Mouse (Mus musculus) heart, adult 2 months (tissue): ENCODE results near the gene Ptpru. TPM values are rescaled to one million over a fixed set of nuclear protein-coding genes. Genes with fewer than 3 reads are reported as not detected.

Experiments
- DNase-seq, 2 experiments: peaks; one replicate each; pipeline ENCODE4 v3.0.0; 2021
- H3K27ac ChIP-seq: fragments of 200-600 bp; 2 replicates; pipeline ENCODE4 v1.8.1; 2022
- H3K27me3 ChIP-seq: fragments of 200-500 bp; 2 replicates; pipeline ENCODE4 v1.6.1; 2012; ENCODE audit warnings: mild to moderate bottlenecking, low read length, inconsistent platforms, mixed read lengths; ENCODE audit not compliant: control insufficient read depth, insufficient read depth
- H3K36me3 ChIP-seq: fragments of 200-500 bp; 2 replicates; pipeline ENCODE4 v1.6.1; 2012; ENCODE audit warnings: low read length, inconsistent platforms; ENCODE audit not compliant: control insufficient read depth, insufficient read depth
- H3K4me1 ChIP-seq: fragments of 200-500 bp; 2 replicates; pipeline ENCODE4 v1.6.1; 2011; ENCODE audit warnings: low read length; ENCODE audit not compliant: control insufficient read depth, insufficient read depth
- H3K4me3 ChIP-seq: fragments of 200-600 bp; 2 replicates; pipeline ENCODE4 v1.8.1; 2022
- H3K79me2 ChIP-seq: fragments of 200-500 bp; replicated peaks from 2 replicates; pipeline ENCODE4 v1.6.1; 2012; ENCODE audit warnings: mild to moderate bottlenecking, inconsistent platforms, low read length, moderate library complexity, mixed read lengths; ENCODE audit not compliant: control insufficient read depth, insufficient read depth
- H3K9ac ChIP-seq: fragments of 200-500 bp; 2 replicates; pipeline ENCODE4 v1.6.1; 2012; ENCODE audit warnings: low read depth, mild to moderate bottlenecking, control low read depth, inconsistent platforms, low read length, mixed read lengths
- CTCF ChIP-seq: fragments of 200-600 bp; IDR thresholded peaks from 2 replicates; pipeline ENCODE4 v1.8.1; 2022; ENCODE audit warnings: antibody characterized with exemption, mild to moderate bottlenecking, moderate library complexity
- EP300 ChIP-seq: fragments of 200-500 bp; IDR thresholded peaks from 2 replicates; pipeline ENCODE4 v1.6.1; 2011; ENCODE audit warnings: low read depth, low read length, control low read depth; ENCODE audit not compliant: insufficient read depth
- POLR2A ChIP-seq: fragments of 200-500 bp; IDR thresholded peaks from 2 replicates; pipeline ENCODE4 v1.6.1; 2011; ENCODE audit warnings: mild to moderate bottlenecking, low read depth, low read length, control low read depth; ENCODE audit not compliant: insufficient read depth
- WGBS: fragments of 180-500 bp; shearing (Covaris S2); methylation state at CpG from one replicate; pipeline ENCODE4 v1.1.7; 2018; 5-methylcytosine and 5-hydroxymethylcytosine counted together
- intact Hi-C: fragments of 180-260 bp; cut with DNase I; formaldehyde crosslinking; loops from one replicate; pipeline ENCODE4 v1.15.1; 2025
- polyA plus RNA-seq: library from polyadenylated mRNA; depleted of rRNA; stranded (reverse); fragments of >200 nt; gene quantifications from 2 replicates; pipeline ENCODE4 v1.2.3, GENCODE M21; 2012
- total RNA-seq, 2 experiments: library from RNA; stranded (reverse); gene quantifications; 2 replicates each; pipeline ENCODE4 v1.2.3; 2021

Ptpru gene
- total and polyA plus RNA-seq, 3 experiments: 4.2 to 5.7 (median 4.3) TPM

DNA sequence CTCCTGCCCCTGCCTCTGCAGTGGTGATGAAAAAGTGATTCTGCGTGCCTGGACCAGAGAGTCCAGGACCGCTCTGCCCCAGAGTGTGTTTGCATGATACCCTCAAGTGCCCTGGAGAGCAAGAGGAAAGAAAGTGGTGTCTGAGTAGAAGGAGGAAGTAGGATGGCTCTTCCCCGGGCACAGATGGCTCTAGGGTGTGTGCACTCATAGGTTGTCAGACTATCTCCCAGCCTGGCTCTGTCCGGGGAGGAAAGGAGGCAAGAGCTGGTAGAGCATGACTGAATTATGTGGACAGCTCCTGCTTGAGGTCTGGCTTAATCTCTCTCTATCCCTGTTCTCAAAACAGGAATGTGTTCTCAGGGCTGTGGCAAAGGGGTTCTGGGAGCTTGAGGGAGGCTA lies 23.3 kb upstream of the Ptpru start:
- Histone ChIP-seq H3K4me1 (no peaks in the 10 kb centered on the region; the same call in 1 of the 2 replicates), H3K4me3 (no peak overlapping the region), H3K79me2 (no peaks in the 10 kb centered on the region), H3K27ac (no peak overlapping the region), H3K27me3 (no peaks in the 10 kb centered on the region), H3K36me3 (no peaks in the 10 kb centered on the region), H3K9ac (no peak overlapping the region)
- intact Hi-C loops: loop anchor here (2.0 to 5.0 kb wide), 4 partner anchors 117 to 316 kb away; no protein-coding TSS in a partner anchor
- TF ChIP-seq CTCF (no peak), POLR2A (no peak), EP300 (no peak)
- 67% methylated on average over 4 of the region's 4 CpGs for WGBS
- peak in 1 of 2 experiments; percentile 30 for DNase-seq

DNA sequence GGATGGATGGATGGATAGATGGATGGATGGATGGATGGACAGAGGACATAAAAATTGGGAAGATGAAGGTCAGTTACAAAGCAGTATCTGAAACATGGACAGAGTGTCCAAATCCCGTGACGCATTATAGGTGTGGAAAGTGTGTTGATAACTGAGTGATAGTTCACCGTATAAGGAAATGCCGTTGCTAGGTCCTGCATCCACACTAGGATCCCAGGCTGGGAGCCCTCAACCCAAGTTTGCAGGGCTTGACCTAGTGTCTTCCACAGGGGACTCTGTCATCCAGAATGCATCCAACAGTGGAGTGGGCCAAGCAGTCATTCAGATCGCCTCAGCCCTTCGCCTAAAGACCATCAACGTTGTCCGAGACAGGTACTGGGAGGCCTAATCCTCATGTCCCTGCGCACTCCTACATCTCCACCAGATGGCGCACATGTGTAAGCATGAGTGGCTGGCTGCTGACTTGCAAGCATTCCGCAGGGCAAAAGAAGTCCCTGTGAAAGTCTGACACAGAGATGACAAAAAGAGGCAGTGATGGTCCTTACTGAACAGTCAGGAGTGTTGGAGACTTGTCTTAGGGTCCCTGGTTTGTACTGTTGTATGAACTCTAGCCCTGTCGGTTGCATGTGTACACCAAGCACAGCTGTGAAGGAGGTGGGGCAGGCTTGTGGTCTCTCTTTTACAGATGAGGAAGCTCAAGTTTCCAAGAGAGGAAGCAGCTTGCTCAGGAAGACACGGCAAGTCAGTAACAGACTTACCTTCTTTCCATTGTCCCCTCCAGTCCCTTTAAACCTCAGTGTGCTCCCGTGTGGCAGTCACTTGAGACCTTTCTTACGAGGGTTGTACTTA lies 22.6 kb upstream of the Ptpru start:
- DNase-seq: peak; percentile 80 to 85
- Histone ChIP-seq H3K36me3 (no peaks in the 10 kb centered on the region), H3K9ac (no peak overlapping the region), H3K4me1 (peaks cover 2% of the 10 kb centered on the region), H3K79me2 (no peaks in the 10 kb centered on the region), H3K27me3 (no peaks in the 10 kb centered on the region), H3K27ac (no peak overlapping the region), H3K4me3 (no peak overlapping the region)
- intact Hi-C loops: loop anchor here (2.0 to 5.0 kb wide), 4 partner anchors 118 to 317 kb away; no protein-coding TSS in a partner anchor
- no peak; the same call in none of the 2 replicates for TF ChIP-seq CTCF
- peak; percentile 93 for TF ChIP-seq EP300
- TF ChIP-seq POLR2A: no peak
- 38% methylated on average over 15 of the region's 15 CpGs for WGBS

DNA sequence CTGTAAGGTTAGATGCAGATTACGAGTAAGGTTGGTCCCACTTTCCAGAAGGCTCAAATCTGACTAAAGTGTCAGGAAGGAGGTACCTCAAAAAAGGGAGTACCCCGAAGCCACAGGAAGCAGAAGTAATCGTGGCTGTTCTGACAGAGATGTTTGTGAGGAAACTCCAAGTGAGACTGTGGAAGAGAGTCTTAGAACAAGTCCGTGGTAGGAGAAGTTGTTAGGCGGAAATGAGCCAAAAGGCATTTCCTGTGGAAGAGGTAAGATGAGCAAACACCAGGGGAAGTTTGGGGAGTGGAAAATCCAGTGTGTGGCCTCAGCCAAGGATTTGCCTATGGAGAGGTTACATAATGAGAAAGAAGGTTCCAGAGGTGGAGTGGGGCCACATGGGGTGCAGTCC lies 16.9 kb upstream of the Ptpru start:
- no peak overlapping the region for H3K4me3 ChIP-seq
- 0 out of 2 replicates have a peak, but pooled peaks cover 3% of the 10 kb centered on the region for H3K36me3 ChIP-seq
- H3K27me3 ChIP-seq: no peaks in the 10 kb centered on the region
- TF ChIP-seq EP300: no peak
- TF ChIP-seq POLR2A: no peak
- TF ChIP-seq CTCF: no peak
- H3K27ac ChIP-seq: no peak overlapping the region
- WGBS: 43% methylated on average over 5 of the region's 5 CpGs
- H3K4me1 ChIP-seq: peaks cover 5% of the 10 kb centered on the region
- DNase-seq: no peak
- intact Hi-C loops: no loop called here
- H3K9ac ChIP-seq: no peak overlapping the region
- H3K79me2 ChIP-seq: no peaks in the 10 kb centered on the region

DNA sequence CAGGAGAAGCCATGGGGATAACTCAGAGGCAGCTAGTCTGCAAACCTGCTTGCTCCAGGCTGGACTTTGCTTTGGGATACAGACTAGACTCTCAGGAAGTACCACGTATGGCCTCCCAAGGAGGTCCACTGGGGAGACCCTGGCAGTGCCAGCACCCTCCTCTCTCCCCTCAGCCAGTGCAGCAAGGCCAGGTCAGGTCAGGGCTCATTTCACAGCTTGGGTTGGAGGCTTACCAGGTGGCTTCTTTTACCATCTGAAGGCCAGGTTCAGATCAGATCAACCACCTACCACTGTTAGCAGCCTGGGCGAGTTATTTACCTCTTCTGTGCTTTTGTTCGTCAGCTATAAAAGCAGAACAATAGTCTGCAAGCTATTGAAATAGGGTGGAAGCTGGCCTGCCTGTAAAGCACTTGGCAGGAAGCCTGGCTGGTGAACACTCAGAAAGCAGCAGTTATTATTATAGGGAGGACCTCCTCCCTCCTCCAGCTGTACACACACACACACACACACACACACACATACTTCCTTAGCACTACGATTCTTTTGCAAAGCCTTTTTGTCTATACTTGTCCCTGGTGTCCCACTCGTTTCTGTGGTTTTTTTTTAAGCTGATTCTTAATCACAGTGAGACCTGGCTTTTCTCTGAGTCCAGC lies 12.0 kb upstream of the Ptpru start:
- H3K9ac ChIP-seq: peak overlapping the region; percentile 20; the same call in 1 of the 2 replicates
- peaks cover 5% of the 10 kb centered on the region for H3K4me1 ChIP-seq
- 4% methylated on average over 5 of the region's 5 CpGs for WGBS
- H3K79me2 ChIP-seq: no peaks in the 10 kb centered on the region
- no peak overlapping the region for H3K4me3 ChIP-seq
- TF ChIP-seq EP300 (no peak), POLR2A (0 out of 2 replicates have a peak, but pooled peaks have one; percentile 33)
- no peaks in the 10 kb centered on the region for H3K36me3 ChIP-seq
- intact Hi-C loops: no loop called here
- peak overlapping the region; percentile 82 for H3K27ac ChIP-seq
- peak; percentile 57 to 72 for DNase-seq
- no peaks in the 10 kb centered on the region for H3K27me3 ChIP-seq

DNA sequence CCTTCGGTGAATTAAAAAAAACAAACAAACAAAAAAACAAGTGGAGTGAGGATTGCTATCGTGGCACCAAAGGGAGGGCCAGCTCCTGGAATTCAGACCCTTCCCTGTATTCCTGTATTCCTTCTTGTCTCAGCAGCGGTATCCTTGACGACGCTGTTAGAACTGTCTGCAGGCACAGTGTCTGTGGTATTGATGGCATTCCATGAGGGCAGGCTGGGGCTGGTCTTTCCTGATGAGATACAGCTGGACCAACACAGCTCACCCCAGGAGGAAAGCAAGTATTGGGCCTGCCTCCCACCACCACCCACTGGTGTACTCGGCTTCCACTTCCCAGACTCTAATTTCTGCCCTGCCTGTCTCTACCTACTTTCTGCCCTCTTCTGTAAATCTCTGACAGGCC lies 10.0 kb upstream of the Ptpru start:
- intact Hi-C loops: no loop called here
- H3K4me3 ChIP-seq: no peak overlapping the region

More for the DNA sequence above, 10.0 kb upstream of the Ptpru start:
- Histone ChIP-seq H3K27ac (no peak overlapping the region), H3K27me3 (no peaks in the 10 kb centered on the region), H3K9ac (no peak overlapping the region), H3K36me3 (no peaks in the 10 kb centered on the region), H3K79me2 (no peaks in the 10 kb centered on the region), H3K4me1 (peaks cover 5% of the 10 kb centered on the region)
- WGBS: 80% methylated on average over 6 of the region's 6 CpGs
- DNase-seq: no peak
- TF ChIP-seq EP300 (no peak), POLR2A (no peak), CTCF (no peak)
